Mouse (Mus musculus): ENCODE measurements around the gene Tnip2. TPM values are rescaled to one million over a fixed set of nuclear protein-coding genes. Genes with fewer than 3 reads are reported as not detected.

The Tnip2 gene
- 25.7 to 34.9 TPM (median 31.9 TPM) in 4 replicates for total RNA-seq (2023; ENCODE audit: inconsistent age)

GRCm38 (mm10) chr5:34513466-34514217 lies at the start of gene Tnip2:
Tnip2 (minus strand) TSS chr5:34513991.

GRCm38 (mm10) chr5:34525663-34526476 lies 12.1 kb upstream of the Tnip2 start, which contains the start of gene Sh3bp2:
Sh3bp2 (plus strand) TSS chr5:34525838.

Other genes starting within 250 kb of the Tnip2 start
- 1.8 to 2.0 TPM (median 2.0 TPM) in 4 replicates for gene Zfyve28, start 225.5 kb downstream of the Tnip2 start, total RNA-seq (2023; ENCODE audit: inconsistent age)
- gene Cfap99, start 225.4 kb downstream of the Tnip2 start, total RNA-seq (2023; ENCODE audit: inconsistent age) = not detected in 4 replicates
- gene Rnf4, start 177.7 kb downstream of the Tnip2 start, total RNA-seq (2023; ENCODE audit: inconsistent age) = 206 to 227 TPM (median 215 TPM) in 4 replicates
- gene Fam193a, start 144.1 kb downstream of the Tnip2 start, total RNA-seq (2023; ENCODE audit: inconsistent age) = 70.9 to 78.8 TPM (median 75.9 TPM) in 4 replicates
- 87.9 to 127 TPM (median 98.8 TPM) in 4 replicates for gene Sh3bp2, start 11.8 kb upstream of the Tnip2 start, total RNA-seq (2023; ENCODE audit: inconsistent age)
- 248 to 285 TPM (median 257 TPM) in 4 replicates for gene Add1, start 59.7 kb upstream of the Tnip2 start, total RNA-seq (2023; ENCODE audit: inconsistent age)
- gene Mfsd10, start 123.2 kb upstream of the Tnip2 start, total RNA-seq (2023; ENCODE audit: inconsistent age) = 39.8 to 57.2 TPM (median 48.3 TPM) in 4 replicates
- gene Nop14, start 146.2 kb upstream of the Tnip2 start, total RNA-seq (2023; ENCODE audit: inconsistent age) = 31.4 to 35.3 TPM (median 33.0 TPM) in 4 replicates
- gene Grk4, start 146.4 kb upstream of the Tnip2 start, total RNA-seq (2023; ENCODE audit: inconsistent age) = 3.2 to 4.9 TPM (median 4.8 TPM) in 4 replicates
- gene Htt, start 247.7 kb upstream of the Tnip2 start, total RNA-seq (2023; ENCODE audit: inconsistent age) = 48.3 to 53.6 TPM (median 51.2 TPM) in 4 replicates